Mouse (Mus musculus) heart, postnatal 0 days (tissue): ENCODE data around the gene Ccr4. TPM values are rescaled to one million over a fixed set of nuclear protein-coding genes. Genes with fewer than 3 reads are reported as not detected.

Experiments
- ATAC-seq: fragments of 200-750 bp; cut with Nextera tagmentation; 2 replicates; pipeline ENCODE4 v1.8.0; 2017; ENCODE audit warnings: low read depth, moderate number of reproducible peaks, moderate library complexity; ENCODE audit not compliant: insufficient read depth
- DNase-seq: peaks from one replicate; pipeline ENCODE4 v3.0.0-alpha.2; 2016; ENCODE audit warnings: low spot score
- H3K27ac ChIP-seq: fragments of 300-500 bp; sonication (generic); 2 replicates; pipeline ENCODE4 v1.5.1; 2014; ENCODE audit warnings: low read depth, mild to moderate bottlenecking
- H3K27me3 ChIP-seq: fragments of 300-500 bp; sonication (generic); 2 replicates; pipeline ENCODE4 v1.6.1; 2014; ENCODE audit warnings: low read length, mixed read lengths; ENCODE audit not compliant: control insufficient read depth, insufficient read depth
- H3K36me3 ChIP-seq: fragments of 300-500 bp; sonication (generic); replicated peaks from 2 replicates; pipeline ENCODE4 v1.6.1; 2014; ENCODE audit warnings: low read length, mixed read lengths; ENCODE audit not compliant: control insufficient read depth, insufficient read depth
- H3K4me1 ChIP-seq: fragments of 300-500 bp; sonication (generic); 2 replicates; pipeline ENCODE4 v1.6.1; 2014; ENCODE audit warnings: antibody characterized with exemption; ENCODE audit not compliant: control insufficient read depth, insufficient read depth
- H3K4me2 ChIP-seq: fragments of 300-500 bp; sonication (generic); 2 replicates; pipeline ENCODE4 v1.6.1; 2014; ENCODE audit warnings: low read depth, mild to moderate bottlenecking, low read length, moderate library complexity
- H3K4me3 ChIP-seq: fragments of 300-500 bp; sonication (generic); 2 replicates; pipeline ENCODE4 v1.5.1; 2014; ENCODE audit warnings: low read depth, low read length
- H3K9ac ChIP-seq: fragments of 300-500 bp; sonication (generic); replicated peaks from 2 replicates; pipeline ENCODE4 v1.6.1; 2014; ENCODE audit warnings: low read depth, low read length, mixed read lengths
- H3K9me3 ChIP-seq: fragments of 300-500 bp; sonication (generic); replicated peaks from 2 replicates; pipeline ENCODE4 v1.6.1; 2016; ENCODE audit warnings: low read length; ENCODE audit not compliant: control insufficient read depth
- CTCF ChIP-seq: IDR thresholded peaks from 2 replicates; pipeline ENCODE4 v1.5.1; 2016; ENCODE audit warnings: antibody characterized with exemption, control low read depth, low read depth
- EP300 ChIP-seq: IDR thresholded peaks from 2 replicates; pipeline ENCODE4 v1.6.1; 2016; ENCODE audit warnings: antibody characterized with exemption, low read depth
- WGBS: fragments of 180-500 bp; shearing (Covaris S2); extraction: QIAGEN DNeasy Blood & Tissue Kit; methylation state at CpG from one replicate; pipeline ENCODE4 v1.1.7; 2014; 5-methylcytosine and 5-hydroxymethylcytosine counted together
- polyA plus RNA-seq: library from polyadenylated mRNA; unstranded; fragments of >200 nt; fragmentation: Nextera tagmentation; extraction: Ambion mirVana; gene quantifications from 2 replicates; pipeline ENCODE4 v1.2.1, GENCODE M21; 2015
- total RNA-seq: library from RNA; depleted of rRNA; stranded (reverse); fragments of >200 nt; gene quantifications from 2 replicates; pipeline ENCODE4 v1.2.3, GENCODE M21; 2014; ENCODE audit warnings: low replicate concordance

The Ccr4 gene
- total and polyA plus RNA-seq, 2 experiments from 2014 or later, result not detected

- Histone ChIP-seq H3K27me3 (no peaks in the 10 kb centered on the region), H3K9ac (no peak overlapping the region), H3K27ac (no peak overlapping the region), H3K9me3 (no peaks in the 10 kb centered on the region), H3K4me3 (no peak overlapping the region), H3K36me3 (no peaks in the 10 kb centered on the region), H3K4me2 (no peak overlapping the region), H3K4me1 (no peaks in the 10 kb centered on the region)
- no peak for TF ChIP-seq CTCF
- no peak for TF ChIP-seq EP300
- ATAC-seq (no peak), DNase-seq (no peak)
- WGBS, result 95% methylated on average over 11 of the region's 11 CpGs
Observed at GRCm38 (mm10) chr9:114501913-114502312, 2.8 kb downstream of the Ccr4 start.

DNA sequence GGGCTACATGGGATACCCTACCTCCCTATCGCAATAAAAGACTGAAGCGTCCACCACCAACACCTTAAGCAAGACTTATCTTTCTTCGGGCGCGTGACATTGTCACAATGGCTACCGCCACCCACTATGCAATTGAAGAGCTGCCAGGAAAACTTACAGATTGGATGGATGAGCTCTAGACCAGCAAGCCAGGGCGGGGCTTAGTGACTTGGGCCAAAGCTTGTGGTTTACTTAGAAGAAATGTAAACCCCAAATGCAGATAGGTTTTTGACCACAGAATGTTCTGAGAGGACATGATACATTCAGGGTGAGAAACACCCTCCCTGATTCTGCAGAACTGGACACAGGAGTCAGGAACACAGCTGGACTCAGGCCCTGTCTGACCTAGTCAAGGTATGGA, 3.6 kb downstream of the Ccr4 start:
- Histone ChIP-seq H3K9me3 (no peaks in the 10 kb centered on the region), H3K9ac (no peak overlapping the region), H3K4me2 (no peak overlapping the region), H3K4me1 (no peaks in the 10 kb centered on the region), H3K36me3 (no peaks in the 10 kb centered on the region), H3K27me3 (no peaks in the 10 kb centered on the region), H3K27ac (no peak overlapping the region), H3K4me3 (no peak overlapping the region)
- ATAC-seq (no peak), DNase-seq (no peak)
- no peak for TF ChIP-seq EP300
- no peak for TF ChIP-seq CTCF
- 89% methylated on average over 7 of the region's 7 CpGs for WGBS

DNA sequence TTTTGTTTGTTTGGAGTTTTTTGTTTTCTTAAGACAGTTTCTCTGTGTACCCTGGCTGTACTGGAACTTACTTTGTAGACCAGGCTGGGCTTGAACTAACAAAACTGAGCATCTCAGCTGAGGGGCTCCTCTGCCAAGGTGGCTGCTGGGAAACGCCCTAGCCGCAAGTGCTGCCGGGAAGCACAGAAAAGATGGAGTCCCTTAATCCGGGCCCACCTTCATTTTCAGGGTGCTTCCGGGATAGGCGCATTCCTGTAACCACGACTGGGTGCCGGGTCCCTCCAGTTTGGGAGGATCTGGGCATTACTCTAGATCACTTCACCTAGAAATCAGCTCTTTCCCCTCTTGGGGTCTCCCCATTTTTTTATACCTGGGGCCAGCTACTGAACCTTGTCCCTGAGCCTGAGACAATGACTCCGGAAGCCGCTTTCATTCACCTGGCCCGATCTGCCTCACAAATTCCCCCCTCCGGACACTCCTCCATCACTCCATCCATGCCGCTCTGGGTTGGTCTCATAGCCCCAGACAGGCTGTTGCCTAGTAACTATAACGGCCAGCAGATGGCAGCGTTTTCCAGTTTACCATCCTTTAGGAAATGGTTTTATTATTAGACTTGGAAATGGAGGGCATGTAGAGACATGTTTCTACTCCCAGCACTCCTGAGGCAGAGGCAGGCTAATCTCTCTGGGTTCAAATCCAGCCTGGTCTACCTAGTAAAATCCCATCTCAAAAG, 4.8 kb downstream of the Ccr4 start:
- H3K27me3 ChIP-seq, result no peaks in the 10 kb centered on the region
- H3K9ac ChIP-seq, result no peak overlapping the region
- ATAC-seq, result no peak
- no peaks in the 10 kb centered on the region for H3K36me3 ChIP-seq
- 18% methylated on average over 15 of the region's 15 CpGs for WGBS
- peak; percentile 75 for DNase-seq
- H3K9me3 ChIP-seq, result no peaks in the 10 kb centered on the region
- no peak overlapping the region for H3K4me2 ChIP-seq
- H3K4me1 ChIP-seq, result no peaks in the 10 kb centered on the region
- TF ChIP-seq CTCF, result peak; percentile 76
- TF ChIP-seq EP300, result no peak
- no peak overlapping the region for H3K27ac ChIP-seq
- H3K4me3 ChIP-seq, result no peak overlapping the region

DNA sequence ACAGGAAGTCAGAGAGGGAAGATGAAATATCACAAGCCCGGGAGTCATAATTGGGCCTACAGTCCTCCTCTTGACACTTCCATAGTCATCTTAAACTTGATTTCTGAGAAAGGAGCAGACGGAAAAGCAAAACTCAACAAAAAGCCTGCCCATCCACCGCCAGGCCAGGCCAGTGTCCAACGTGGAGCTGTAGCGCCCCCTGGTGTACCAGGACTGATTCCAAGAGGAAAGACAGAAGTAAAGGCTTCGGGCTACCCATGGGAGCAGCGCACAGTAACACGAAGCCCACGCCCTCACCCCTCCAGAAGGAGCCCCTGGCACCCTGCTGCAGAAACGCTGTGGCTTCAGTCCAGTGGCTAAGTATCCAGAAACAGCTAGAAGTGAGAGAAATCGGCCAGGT, 6.5 kb downstream of the Ccr4 start:
- ATAC-seq, result peak; percentile 71
- Histone ChIP-seq H3K4me3 (no peak overlapping the region), H3K36me3 (no peaks in the 10 kb centered on the region), H3K4me2 (no peak overlapping the region), H3K27ac (no peak overlapping the region), H3K4me1 (no peaks in the 10 kb centered on the region), H3K9ac (no peak overlapping the region), H3K9me3 (no peaks in the 10 kb centered on the region), H3K27me3 (no peaks in the 10 kb centered on the region)
- TF ChIP-seq EP300, result no peak
- peak; percentile 93 for TF ChIP-seq CTCF
- WGBS, result 3% methylated on average over 11 of the region's 11 CpGs
- peak; percentile 62 for DNase-seq

DNA sequence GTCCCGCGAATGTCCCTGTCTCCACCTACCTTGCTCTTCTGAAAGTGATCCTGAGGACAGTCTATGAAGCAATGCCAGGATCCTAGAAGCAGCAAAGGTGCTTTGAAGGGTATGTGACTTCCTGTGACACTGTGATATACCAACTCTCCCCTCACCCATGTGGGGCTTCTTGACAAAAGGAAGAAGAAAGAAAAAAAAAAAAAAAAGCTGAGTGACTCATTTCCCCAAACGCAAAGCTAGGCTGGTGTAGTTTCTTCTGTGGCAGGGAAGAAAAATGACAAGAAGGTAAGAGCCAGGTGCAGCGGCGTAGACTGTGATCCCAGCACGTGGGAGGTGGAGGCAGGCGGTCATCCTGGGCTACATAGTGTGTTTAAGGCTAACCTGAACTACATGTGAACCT, 8.2 kb downstream of the Ccr4 start:
- H3K4me2 ChIP-seq, result no peak overlapping the region
- no peak for ATAC-seq
- no peak overlapping the region for H3K9ac ChIP-seq
- no peak overlapping the region for H3K4me3 ChIP-seq
- no peaks in the 10 kb centered on the region for H3K4me1 ChIP-seq
- TF ChIP-seq CTCF (no peak), EP300 (no peak)
- no peaks in the 10 kb centered on the region for H3K36me3 ChIP-seq
- H3K9me3 ChIP-seq, result no peaks in the 10 kb centered on the region
- no peak overlapping the region for H3K27ac ChIP-seq
- no peaks in the 10 kb centered on the region for H3K27me3 ChIP-seq
- 71% methylated on average over 7 of the region's 7 CpGs for WGBS
- no peak for DNase-seq
